Comparison of ENCODE assay signal across 12 mouse cellular contexts in the genomic region with DNA sequence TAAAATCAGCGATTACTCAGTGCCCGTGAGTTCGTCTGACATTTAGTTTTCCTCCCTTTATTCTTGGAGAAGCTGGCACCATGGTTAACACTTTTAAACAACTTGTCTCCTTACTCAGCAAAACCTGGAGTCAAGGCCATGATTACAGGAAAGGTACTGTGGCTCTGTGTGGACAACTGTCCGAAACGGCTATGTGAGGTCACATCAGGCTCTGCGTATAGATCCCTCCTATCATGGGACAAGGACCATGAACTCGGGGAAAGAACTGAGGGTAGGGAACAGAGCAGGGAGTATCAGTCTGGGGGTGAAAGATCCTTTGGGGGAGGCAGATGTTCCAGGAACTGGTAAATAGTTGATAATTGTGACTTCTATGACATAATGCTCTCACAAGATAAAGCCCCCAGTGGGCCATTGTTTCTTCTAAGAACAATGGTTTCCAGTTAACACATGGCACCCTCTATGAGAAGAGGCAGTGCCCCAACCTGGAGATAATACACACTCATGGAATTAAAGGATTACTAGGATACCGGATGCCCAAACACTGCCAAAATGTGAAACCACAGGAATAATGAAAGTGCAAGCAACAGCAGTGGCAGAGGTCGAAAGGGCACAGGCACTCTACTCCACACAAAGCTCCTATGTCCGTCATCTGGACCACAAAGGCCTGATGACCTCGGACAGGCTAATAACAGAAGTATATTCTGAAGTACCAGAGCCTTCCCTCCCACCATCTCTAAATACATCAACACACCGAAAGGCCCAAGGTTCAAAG.
DNase-seq lines count a peak whose midpoint lies in the region; ATAC-seq and TF ChIP-seq lines count a peak whose summit lies in the region.
"Had no signal": no experiment of that assay in that cellular context is flagged by ENCODE, and none has a peak within 500 bp of the region (broad histone marks: within the 10 kb centered on the region; RNA-seq: fewer than 3 reads in every experiment).

No protein-coding gene starts in this region.

- H3K4me3 ChIP-seq in forebrain, embryonic 13.5 days: no peak overlapping the region
- no peak overlapping the region for H3K4me3 ChIP-seq in forebrain, embryonic 16.5 days (replicated peaks; ENCODE audit: low read length)
- no peak overlapping the region for H3K4me3 ChIP-seq in kidney, embryonic 14.5 days (ENCODE audit: low read length)
- no peak overlapping the region for H3K4me3 ChIP-seq in testis, adult 2 months (ENCODE audit: control insufficient read depth, low read depth, low read length)
- H3K4me3 ChIP-seq: gastrocnemius, adult 2 months had no signal

- H3K27ac ChIP-seq in forebrain, embryonic 13.5 days: 0 out of 2 replicates have a peak overlapping the region, but pooled peaks have one; percentile 11
- no peak overlapping the region for H3K27ac ChIP-seq in forebrain, embryonic 16.5 days (ENCODE audit: low read length)
- H3K27ac ChIP-seq in kidney, embryonic 14.5 days (ENCODE audit: low read depth, low read length): peak overlapping the region; percentile 88; the same call in 1 of the 2 replicates
- H3K27ac ChIP-seq in testis, adult 2 months (ENCODE audit: control insufficient read depth, insufficient read depth, low read depth, low read length): 0 out of 2 replicates have a peak overlapping the region, but pooled peaks have one; percentile 5

- H3K4me2 ChIP-seq in forebrain, embryonic 13.5 days: no peak overlapping the region; the same call in 1 of the 2 replicates
- no peak overlapping the region for H3K4me2 ChIP-seq in forebrain, embryonic 16.5 days (ENCODE audit: low read length)
- H3K4me2 ChIP-seq in kidney, embryonic 14.5 days (replicated peaks; ENCODE audit: low read depth, low read length): no peak overlapping the region

- no peak for TF ChIP-seq POLR2A in testis, adult 2 months (IDR thresholded peaks at IDR 0.05; ENCODE audit: control insufficient read depth, low read depth, low read length)

- H3K27me3 ChIP-seq in forebrain, embryonic 13.5 days: no peaks in the 10 kb centered on the region
- H3K27me3 ChIP-seq in forebrain, embryonic 16.5 days (replicated peaks; ENCODE audit: control insufficient read depth, insufficient read depth, low read length): no peaks in the 10 kb centered on the region
- H3K27me3 ChIP-seq in kidney, embryonic 14.5 days (ENCODE audit: control insufficient read depth, insufficient read depth, low read length): no peaks in the 10 kb centered on the region
- H3K27me3 ChIP-seq in testis, adult 2 months (ENCODE audit: control insufficient read depth, insufficient read depth, low read length): no peaks in the 10 kb centered on the region

- ATAC-seq in forebrain, embryonic 13.5 days: no peak
- no peak for ATAC-seq in forebrain, embryonic 16.5 days
- no peak for ATAC-seq in kidney, embryonic 14.5 days (ENCODE audit: low FRiP score, low TSS enrichment)

- WGBS in forebrain, embryonic 13.5 days: 39% methylated on average over 12 of the region's 12 CpGs
- WGBS in forebrain, embryonic 16.5 days: 41% methylated on average over 12 of the region's 12 CpGs
- whole genome bisulfite sequencing in kidney, embryonic 14.5 days: 52% methylated on average over 12 of the region's 12 CpGs

- DNase-seq in kidney, postnatal 36 days: no peak
- DNase-seq in testis, postnatal 10 days (ENCODE audit: low spot score): no peak
- DNase-seq in gastrocnemius, postnatal 25 days: no peak
- no peak for DNase-seq in thymus, postnatal 10 days (ENCODE audit: low spot score in 2 of 2)
- DNase-seq: adrenal gland, adult 8-10 months; B cell, adult 2 months; gastrocnemius, adult 2 months; kidney, adult 18-20 months had no signal

- no peaks in the 10 kb centered on the region for H3K36me3 ChIP-seq in forebrain, embryonic 13.5 days (ENCODE audit: poor library complexity, severe bottlenecking)
- no peaks in the 10 kb centered on the region for H3K36me3 ChIP-seq in forebrain, embryonic 16.5 days (ENCODE audit: control insufficient read depth, insufficient read depth)
- no peaks in the 10 kb centered on the region for H3K36me3 ChIP-seq in kidney, embryonic 14.5 days (ENCODE audit: control insufficient read depth, insufficient read depth, low read length)
- no peaks in the 10 kb centered on the region; the same call in 1 of the 2 replicates for H3K36me3 ChIP-seq in testis, adult 2 months (ENCODE audit: control insufficient read depth, insufficient read depth, low read length)

- H3K4me1 ChIP-seq in forebrain, embryonic 13.5 days: peaks cover 85% of the 10 kb centered on the region
- peaks cover 36% of the 10 kb centered on the region for H3K4me1 ChIP-seq in forebrain, embryonic 16.5 days (replicated peaks; ENCODE audit: control insufficient read depth, insufficient read depth, low read length)
- H3K4me1 ChIP-seq in kidney, embryonic 14.5 days (ENCODE audit: control insufficient read depth, insufficient read depth, low read length): peaks cover 60% of the 10 kb centered on the region
- no peaks in the 10 kb centered on the region for H3K4me1 ChIP-seq in testis, adult 2 months (ENCODE audit: control insufficient read depth, insufficient read depth, low read length)

- H3K9ac ChIP-seq in forebrain, embryonic 13.5 days: no peak overlapping the region
- no peak overlapping the region for H3K9ac ChIP-seq in forebrain, embryonic 16.5 days (replicated peaks; ENCODE audit: low read depth, low read length)
- no peak overlapping the region for H3K9ac ChIP-seq in kidney, embryonic 14.5 days (ENCODE audit: low read depth, low read length)

- TF ChIP-seq CTCF in testis, adult 2 months (IDR thresholded peaks at IDR 0.05; ENCODE audit: control insufficient read depth, insufficient read depth, insufficient replicate concordance, low read depth, low read length): no peak

- H3K9me3 ChIP-seq in forebrain, embryonic 13.5 days (replicated peaks): no peaks in the 10 kb centered on the region
- H3K9me3 ChIP-seq in forebrain, embryonic 16.5 days (ENCODE audit: control insufficient read depth, low read length): no peaks in the 10 kb centered on the region
- H3K9me3 ChIP-seq in kidney, embryonic 14.5 days (ENCODE audit: control insufficient read depth, low read length): no peaks in the 10 kb centered on the region
